Comparison of ENCODE assay signal across 8 mouse cellular contexts in genomic region chr10:41888365-41888941, GRCm38 (mm10).
DNase-seq lines count a peak whose midpoint lies in the region; ATAC-seq lines count a peak whose summit lies in the region.

No protein-coding gene starts in this region.

- peak overlapping the region; percentile 60 for H3K4me2 ChIP-seq in intestine, embryonic 14.5 days (ENCODE audit: low read length)

- WGBS in intestine, embryonic 14.5 days, result 37% methylated on average over 4 of the region's 4 CpGs

- peak; percentile 73 for DNase-seq in cerebellum, adult 9-10 months
- no peak for DNase-seq in cerebellum, postnatal 4 days (ENCODE audit: low spot score in 2 of 2)
- DNase-seq in intestine, embryonic 14.5 days (ENCODE audit: low spot score), result no peak
- no peak for DNase-seq in ovary, postnatal 36 days (ENCODE audit: low spot score)
- no peak for DNase-seq in right cerebral cortex, adult 18-20 months

- H3K4me3 ChIP-seq in intestine, embryonic 14.5 days (ENCODE audit: low read depth, low read length), result peak overlapping the region; percentile 72; the same call in 1 of the 2 replicates

- no peaks in the 10 kb centered on the region for H3K27me3 ChIP-seq in intestine, embryonic 14.5 days (replicated peaks; ENCODE audit: control insufficient read depth, insufficient read depth, low read length)

- H3K9me3 ChIP-seq in intestine, embryonic 14.5 days (ENCODE audit: control insufficient read depth, low read length), result no peaks in the 10 kb centered on the region

- peak; percentile 34 for ATAC-seq in CD4-positive, CD25-positive, alpha-beta regulatory T cell, adult 4 months
- ATAC-seq in erythroblast, adult 5-6 weeks (replicated peaks; ENCODE audit: low FRiP score, poor library complexity, severe bottlenecking), result peak; percentile 76
- no peak for ATAC-seq in intestine, embryonic 14.5 days (replicated peaks; ENCODE audit: low FRiP score, low TSS enrichment, low read depth)
- peak; percentile 72 for ATAC-seq in megakaryocyte-erythroid progenitor cell, adult 5-6 weeks (replicated peaks; ENCODE audit: low FRiP score, low TSS enrichment, poor library complexity, severe bottlenecking)

- H3K9ac ChIP-seq in intestine, embryonic 14.5 days (ENCODE audit: low read length), result no peak overlapping the region

- H3K27ac ChIP-seq in intestine, embryonic 14.5 days (ENCODE audit: low read depth), result no peak overlapping the region

- no peaks in the 10 kb centered on the region for H3K36me3 ChIP-seq in intestine, embryonic 14.5 days (ENCODE audit: control insufficient read depth, insufficient read depth, low read length)

- H3K4me1 ChIP-seq in intestine, embryonic 14.5 days (replicated peaks; ENCODE audit: control insufficient read depth, insufficient read depth, low read length), result peaks cover 7% of the 10 kb centered on the region
